Mouse (Mus musculus): ENCODE data around the gene Rab34.
"Not testable (repeated sequence)": the region's sequence is repeated elsewhere in the genome, so short reads cannot be mapped to it uniquely, and the experiment has no call there.

The Rab34 gene

GRCm38 (mm10) chr11:78177437-78177836 is 10.8 kb upstream of the Rab34 start:
- in situ Hi-C loops (cut with MboI; ENCODE audit: low pct_unique_long_range_greater_than_20kb in 1 of 2, low sequenced_read_pairs in 2 of 2, unreplicated experiment in 1 of 2): no loop called here

GRCm38 (mm10) chr11:78177903-78178858 is 10.0 kb upstream of the Rab34 start:
- in situ Hi-C loops (cut with MboI; ENCODE audit: low pct_unique_long_range_greater_than_20kb in 1 of 2, low sequenced_read_pairs in 2 of 2, unreplicated experiment in 1 of 2): no loop called here

- in situ Hi-C loops (cut with MboI; ENCODE audit: low pct_unique_long_range_greater_than_20kb in 1 of 2, low sequenced_read_pairs in 2 of 2, unreplicated experiment in 1 of 2): no loop called here
Measured at GRCm38 (mm10) chr11:78178859-78179437, 9.3 kb upstream of the Rab34 start.

GRCm38 (mm10) chr11:78179438-78179999 is 8.7 kb upstream of the Rab34 start:
- in situ Hi-C loops (cut with MboI; ENCODE audit: low pct_unique_long_range_greater_than_20kb in 1 of 2, low sequenced_read_pairs in 2 of 2, unreplicated experiment in 1 of 2): no loop called here

- in situ Hi-C loops (cut with MboI; ENCODE audit: low pct_unique_long_range_greater_than_20kb in 1 of 2, low sequenced_read_pairs in 2 of 2, unreplicated experiment in 1 of 2): no loop called here
Measured at GRCm38 (mm10) chr11:78180081-78180761, 8.0 kb upstream of the Rab34 start.

- in situ Hi-C loops (cut with MboI; ENCODE audit: low pct_unique_long_range_greater_than_20kb in 1 of 2, low sequenced_read_pairs in 2 of 2, unreplicated experiment in 1 of 2): no loop called here
Measured at GRCm38 (mm10) chr11:78181830-78182357, 6.3 kb upstream of the Rab34 start.

GRCm38 (mm10) chr11:78182450-78182849 is 5.8 kb upstream of the Rab34 start:
- in situ Hi-C loops (cut with MboI; ENCODE audit: low pct_unique_long_range_greater_than_20kb in 1 of 2, low sequenced_read_pairs in 2 of 2, unreplicated experiment in 1 of 2): no loop called here

- in situ Hi-C loops (cut with MboI; ENCODE audit: low pct_unique_long_range_greater_than_20kb in 1 of 2, low sequenced_read_pairs in 2 of 2, unreplicated experiment in 1 of 2): no loop called here
Measured at GRCm38 (mm10) chr11:78182961-78183844, 5.0 kb upstream of the Rab34 start, which contains the start of gene Rpl23a. Gene Rpl23a (minus strand): TSS chr11:78183584.

GRCm38 (mm10) chr11:78183884-78184514 is 4.2 kb upstream of the Rab34 start:
- in situ Hi-C loops (cut with MboI; ENCODE audit: low pct_unique_long_range_greater_than_20kb in 1 of 2, low sequenced_read_pairs in 2 of 2, unreplicated experiment in 1 of 2): no loop called here

GRCm38 (mm10) chr11:78184702-78185101 is 3.5 kb upstream of the Rab34 start:
- in situ Hi-C loops (cut with MboI; ENCODE audit: low pct_unique_long_range_greater_than_20kb in 1 of 2, low sequenced_read_pairs in 2 of 2, unreplicated experiment in 1 of 2): not testable (repeated sequence)

- in situ Hi-C loops (cut with MboI; ENCODE audit: low pct_unique_long_range_greater_than_20kb in 1 of 2, low sequenced_read_pairs in 2 of 2, unreplicated experiment in 1 of 2): no loop called here
Measured at GRCm38 (mm10) chr11:78189234-78190040, 1.2 kb downstream of the Rab34 start.

GRCm38 (mm10) chr11:78190041-78190440 is 1.8 kb downstream of the Rab34 start:
- in situ Hi-C loops (cut with MboI; ENCODE audit: low pct_unique_long_range_greater_than_20kb in 1 of 2, low sequenced_read_pairs in 2 of 2, unreplicated experiment in 1 of 2): no loop called here

GRCm38 (mm10) chr11:78193113-78193512 is 4.9 kb downstream of the Rab34 start, which contains the start of gene Proca1:
Gene Proca1 (plus strand): TSS chr11:78193392.
- in situ Hi-C loops (cut with MboI; ENCODE audit: low pct_unique_long_range_greater_than_20kb in 1 of 2, low sequenced_read_pairs in 2 of 2, unreplicated experiment in 1 of 2): no loop called here

- in situ Hi-C loops (cut with MboI; ENCODE audit: low pct_unique_long_range_greater_than_20kb in 1 of 2, low sequenced_read_pairs in 2 of 2, unreplicated experiment in 1 of 2): no loop called here
Measured at GRCm38 (mm10) chr11:78194411-78195100, 6.3 kb downstream of the Rab34 start.

- in situ Hi-C loops (cut with MboI; ENCODE audit: low pct_unique_long_range_greater_than_20kb in 1 of 2, low sequenced_read_pairs in 2 of 2, unreplicated experiment in 1 of 2): no loop called here
Measured at GRCm38 (mm10) chr11:78195101-78195863, 7.1 kb downstream of the Rab34 start.
